Mouse (Mus musculus) CD4-positive, CD25-positive, alpha-beta regulatory T cell, adult 2 months (primary cell): ENCODE data around the gene Gpn3.
"Not testable (repeated sequence)": the region's sequence is repeated elsewhere in the genome, so short reads cannot be mapped to it uniquely, and the experiment has no call there.

ENCODE experiments used
- DNase-seq: peaks from one replicate; pipeline ENCODE4 v3.0.0-alpha.2; 2012; ENCODE audit warnings: low read depth, low spot score

The Gpn3 gene

GRCm38 (mm10) chr5:122390671-122391070 is 19.0 kb downstream of the Gpn3 start:
- no peak for DNase-seq

DNA sequence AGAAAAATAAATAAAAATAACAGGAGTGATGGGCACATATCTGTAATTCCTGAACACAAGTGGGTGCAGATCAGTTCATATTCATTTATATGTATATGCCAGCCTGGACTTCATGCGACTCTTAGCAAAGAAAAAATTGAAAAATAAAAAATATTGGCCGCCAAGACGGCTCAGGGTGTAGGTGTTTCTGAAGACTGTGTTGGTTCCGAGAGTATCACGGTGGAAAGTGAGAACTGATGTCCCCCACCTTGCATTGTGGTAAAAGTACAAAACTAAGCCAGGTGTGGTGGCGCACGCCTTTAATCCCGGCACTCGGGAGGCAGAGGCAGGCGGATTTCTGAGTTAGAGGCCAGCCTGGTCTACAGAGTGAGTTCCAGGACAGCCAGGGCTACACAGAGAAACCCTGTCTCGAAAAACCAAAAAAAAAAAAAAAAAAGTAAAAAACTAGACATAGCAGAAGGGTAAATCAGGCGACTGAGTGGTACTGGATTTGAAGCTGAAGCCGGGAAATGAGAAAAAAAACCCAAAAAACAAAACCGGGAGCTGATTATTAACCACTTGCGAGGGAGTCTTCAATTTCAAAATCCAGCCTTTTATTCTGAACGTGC is 19.6 kb downstream of the Gpn3 start:
- no peak for DNase-seq

GRCm38 (mm10) chr5:122391786-122392180 is 20.1 kb downstream of the Gpn3 start, which contains the start of gene Arpc3:
Arpc3 (plus strand) TSS chr5:122391878.
- DNase-seq = peak; percentile 97

- DNase-seq = peak; percentile 58
Observed at GRCm38 (mm10) chr5:122392227-122393004, 20.7 kb downstream of the Gpn3 start.

GRCm38 (mm10) chr5:122393887-122394286 is 22.2 kb downstream of the Gpn3 start:
- peak; percentile 89 for DNase-seq

GRCm38 (mm10) chr5:122396791-122397190 is 25.1 kb downstream of the Gpn3 start:
- no peak for DNase-seq

DNA sequence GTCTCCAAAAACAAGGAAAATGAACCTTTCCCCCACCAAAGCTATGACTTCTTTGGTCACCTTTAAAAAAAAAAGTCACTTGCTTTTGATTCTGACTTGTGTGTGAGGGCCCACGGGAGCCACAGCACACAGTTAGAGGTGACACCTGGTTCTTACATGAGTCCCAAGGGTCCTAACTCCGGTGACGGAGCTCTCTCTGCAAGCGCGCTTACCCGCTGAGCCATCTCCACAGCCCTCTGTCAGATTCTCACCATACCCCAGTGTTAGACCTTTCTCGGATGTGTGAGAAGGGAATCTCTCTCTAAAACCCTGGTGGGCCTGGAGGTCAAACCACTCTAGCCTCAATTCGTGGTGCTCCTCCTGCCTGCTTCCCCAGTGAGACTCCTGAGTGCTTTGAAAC is 25.8 kb downstream of the Gpn3 start:
- no peak for DNase-seq

GRCm38 (mm10) chr5:122399871-122400270 is 28.2 kb downstream of the Gpn3 start:
- DNase-seq = no peak

GRCm38 (mm10) chr5:122400628-122401302 is 29.1 kb downstream of the Gpn3 start:
- no peak for DNase-seq

- DNase-seq = peak; percentile 81
Observed at GRCm38 (mm10) chr5:122401303-122401640, 29.6 kb downstream of the Gpn3 start.

DNA sequence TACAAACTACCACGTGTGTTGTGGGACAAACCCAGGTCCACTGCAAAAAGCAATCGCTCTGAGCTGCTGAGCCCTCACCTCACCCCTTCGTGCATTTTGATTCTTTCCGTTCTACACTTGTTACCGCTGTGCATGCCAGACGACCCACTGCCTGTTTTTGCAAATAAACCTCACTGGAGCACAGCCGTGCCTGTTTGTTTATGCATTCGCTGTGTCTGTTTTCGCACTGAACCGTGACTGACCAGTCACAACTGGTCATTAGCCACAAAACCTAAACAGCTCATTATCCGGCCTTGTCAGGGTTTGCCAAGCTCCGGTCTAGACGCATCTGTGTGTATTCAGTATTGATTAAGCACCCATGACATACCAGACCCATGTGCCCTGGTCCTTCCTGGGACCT is 30.5 kb downstream of the Gpn3 start:
- DNase-seq = no peak

DNA sequence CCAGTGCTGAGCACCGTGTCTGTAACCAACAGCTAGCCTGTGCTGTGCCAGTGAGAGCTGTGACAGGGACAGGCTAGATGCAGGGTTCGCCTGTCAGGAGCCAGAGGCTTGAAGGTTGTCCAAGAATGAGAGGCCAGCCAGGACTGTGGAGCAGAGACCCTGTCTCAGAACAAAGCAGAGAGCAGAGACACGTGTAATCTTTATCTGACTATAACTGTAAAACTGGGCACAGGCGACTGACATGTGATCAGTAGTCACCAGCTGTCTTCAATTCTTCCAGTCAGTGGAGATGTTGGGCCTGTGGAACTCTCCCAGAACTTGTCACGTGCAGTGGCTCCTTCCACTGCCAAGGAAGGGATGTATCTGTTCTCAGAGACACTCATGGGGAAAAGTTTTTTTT is 31.1 kb downstream of the Gpn3 start:
- no peak for DNase-seq

GRCm38 (mm10) chr5:122403362-122403761 is 31.7 kb downstream of the Gpn3 start:
- DNase-seq = no peak

GRCm38 (mm10) chr5:122405537-122405936 is 33.9 kb downstream of the Gpn3 start:
- no peak for DNase-seq

GRCm38 (mm10) chr5:122409692-122410645 is 38.3 kb downstream of the Gpn3 start:
- DNase-seq = no peak

DNA sequence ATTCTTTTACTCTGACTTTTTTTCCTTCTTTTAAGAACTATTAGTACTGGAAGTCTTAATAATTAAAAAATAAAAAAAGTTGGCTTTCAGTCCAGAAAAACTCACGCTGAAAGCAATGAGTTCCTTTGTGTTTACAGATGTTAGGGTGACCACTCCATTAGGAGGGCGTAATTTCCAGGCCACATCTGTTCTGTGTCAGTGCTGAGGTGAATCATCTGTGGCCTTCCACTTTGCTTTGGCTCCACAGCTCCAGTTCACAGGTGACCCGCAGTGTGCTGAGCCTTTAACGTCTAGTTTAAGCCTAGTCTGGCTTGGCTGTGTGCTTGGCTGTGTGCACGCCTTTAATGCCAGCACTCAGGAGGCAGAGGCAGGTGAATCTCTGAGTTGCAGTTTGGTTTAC is 40.2 kb downstream of the Gpn3 start:
- DNase-seq = no peak

- DNase-seq = no peak
Observed at GRCm38 (mm10) chr5:122412826-122413225, 41.1 kb downstream of the Gpn3 start.

GRCm38 (mm10) chr5:122414351-122414750 is 42.7 kb downstream of the Gpn3 start:
- DNase-seq = no peak

DNA sequence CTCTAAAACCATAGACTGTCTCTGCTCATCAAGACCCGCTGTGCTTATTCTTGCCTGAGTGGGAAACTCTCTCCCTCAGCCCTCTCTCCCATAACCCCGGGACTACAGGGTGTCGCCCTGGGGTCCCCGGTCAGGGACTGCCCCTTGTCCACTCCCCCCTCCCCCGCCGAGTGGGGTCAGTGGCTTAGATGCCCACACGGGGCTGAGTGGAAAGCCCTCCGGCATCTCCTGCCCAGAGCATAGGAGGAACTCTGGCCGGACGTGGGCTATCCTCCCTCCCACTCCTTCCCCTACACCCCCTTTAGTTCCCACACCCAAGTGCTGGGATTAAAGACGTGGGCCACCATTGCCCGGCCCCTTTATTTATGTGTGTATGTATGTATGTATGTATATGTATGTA is 43.8 kb downstream of the Gpn3 start:
- DNase-seq = no peak

- DNase-seq = not testable (repeated sequence)
Observed at GRCm38 (mm10) chr5:122420676-122421075, 49.0 kb downstream of the Gpn3 start.

GRCm38 (mm10) chr5:122421271-122422068 is 49.8 kb downstream of the Gpn3 start, which contains the start of gene Anapc7:
Anapc7 (plus strand) TSS chr5:122421693.
- no peak for DNase-seq
